Mouse (Mus musculus) mesoderm, embryonic 11.5 days (tissue): Measurements from ENCODE around the gene Kalrn.

ENCODE experiments used
- DNase-seq: peaks from one replicate; pipeline ENCODE4 v3.0.0-alpha.2; 2012; ENCODE audit warnings: low read depth, low spot score

Gene Kalrn

DNA sequence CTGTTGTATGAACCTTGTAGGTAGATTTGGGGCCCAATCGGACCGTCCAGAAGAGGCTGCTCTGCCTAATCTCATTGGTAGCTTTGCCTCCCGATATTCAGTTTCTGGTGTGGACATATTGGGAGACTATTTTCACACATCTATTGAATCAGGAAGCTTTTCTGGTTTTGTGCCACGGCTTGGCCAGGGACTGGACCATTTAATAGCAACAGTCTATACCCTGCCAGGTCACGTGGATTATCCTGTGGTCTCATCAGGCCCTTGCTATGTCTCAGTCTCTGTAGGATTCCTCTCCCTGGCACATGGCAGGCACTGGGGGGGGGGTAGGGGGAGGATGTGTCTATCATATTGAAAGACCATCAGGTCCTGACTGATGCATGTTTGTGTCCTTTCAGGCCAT lies 633.2 kb downstream of the Kalrn start:
- DNase-seq = no peak

DNA sequence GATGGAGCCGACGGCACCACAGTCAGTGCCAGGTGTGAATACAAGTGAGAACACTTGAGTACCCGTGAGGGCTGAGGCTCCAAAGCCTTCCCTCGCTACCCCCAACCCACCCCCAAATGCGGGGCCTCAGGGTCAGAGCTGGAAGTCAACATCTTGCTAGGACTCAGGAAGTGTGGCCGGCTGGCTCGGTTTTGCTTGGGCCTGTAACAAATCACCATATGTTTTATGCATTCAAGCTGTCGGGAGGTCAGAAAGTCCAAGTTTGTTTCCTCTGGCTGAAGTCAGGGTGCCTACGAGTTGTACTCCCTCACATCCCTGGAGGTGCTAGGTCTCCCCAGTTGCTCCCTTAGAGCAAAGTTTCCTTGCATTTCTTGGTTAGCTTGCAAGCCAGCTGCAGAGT lies 633.7 kb downstream of the Kalrn start:
- DNase-seq = no peak

DNA sequence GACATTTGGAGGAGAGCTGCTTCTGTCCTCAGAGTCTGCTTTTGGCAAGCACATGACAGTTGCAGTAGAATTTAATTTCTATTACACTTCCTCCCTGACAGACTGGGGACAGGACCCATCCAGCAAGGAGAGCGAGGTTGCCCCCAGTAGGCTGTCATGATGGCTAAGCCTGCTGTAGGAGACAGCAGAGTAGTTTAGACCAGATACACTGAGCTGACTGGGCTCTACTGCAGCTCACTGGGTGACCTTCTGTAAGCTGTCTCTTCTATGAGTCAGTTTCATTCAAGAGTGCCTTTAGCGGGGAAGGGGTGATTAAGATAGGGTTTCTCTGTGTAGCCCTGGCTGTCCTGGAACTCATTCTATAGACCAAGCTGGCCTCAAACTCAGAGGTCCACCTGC lies 634.2 kb downstream of the Kalrn start:
- no peak for DNase-seq

DNA sequence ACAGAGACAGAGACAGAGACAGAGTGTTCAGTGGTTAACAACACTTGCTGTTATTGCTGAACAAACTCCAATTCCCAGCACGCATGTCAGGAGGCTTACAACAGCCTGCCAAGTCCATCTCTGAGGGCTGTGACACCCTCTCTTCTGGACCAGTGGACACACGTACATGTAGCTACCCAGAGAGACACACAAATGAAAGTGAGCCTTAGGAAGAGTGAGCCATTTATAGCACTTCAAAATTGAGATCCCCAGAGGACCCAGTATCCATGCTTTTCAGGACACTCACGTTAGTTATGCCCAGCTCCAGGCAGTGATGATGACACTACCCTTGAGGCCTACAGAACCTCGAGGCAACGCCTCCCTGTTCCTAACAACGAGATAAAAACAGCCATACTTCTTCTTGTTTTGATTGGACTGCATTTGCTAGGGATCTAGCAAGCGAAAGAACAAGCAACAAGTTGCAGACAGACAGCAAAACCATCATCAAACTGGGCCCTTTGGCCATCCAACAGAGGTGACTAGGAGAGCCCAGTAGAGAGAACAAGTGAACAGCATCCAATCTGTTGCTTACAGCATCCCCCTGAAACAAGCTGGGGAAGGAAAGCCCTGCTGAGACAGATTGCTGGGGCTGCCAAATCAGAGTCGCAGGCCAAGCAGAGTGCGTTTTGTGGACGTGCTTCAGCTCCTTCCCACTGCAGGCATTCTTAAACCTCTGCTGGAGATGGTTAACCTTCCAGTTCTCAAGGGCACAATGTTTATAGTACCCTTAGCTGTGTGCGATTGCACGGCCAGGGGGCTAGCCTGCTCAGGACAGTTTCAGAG lies 634.8 kb downstream of the Kalrn start:
- no peak for DNase-seq

DNA sequence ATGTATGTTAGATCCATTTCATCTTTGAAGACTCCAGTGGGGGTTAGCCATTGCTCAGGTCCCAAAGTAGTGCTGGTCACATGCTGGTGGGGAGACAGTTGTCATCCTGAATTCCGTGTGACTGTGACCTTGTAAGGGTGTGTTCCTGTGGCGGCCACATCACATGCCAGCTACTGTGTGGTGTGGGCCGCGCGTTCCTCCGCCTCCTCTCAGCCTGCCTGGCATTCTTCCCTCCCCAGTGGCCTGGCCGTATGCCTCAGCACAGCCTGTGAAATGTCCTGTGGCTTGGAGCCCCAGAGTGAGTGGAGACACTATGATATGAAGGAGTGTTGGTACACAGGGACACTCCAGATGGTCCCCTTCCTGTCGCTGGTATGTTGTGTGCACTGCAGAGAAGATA lies 635.8 kb downstream of the Kalrn start:
- DNase-seq = no peak

DNA sequence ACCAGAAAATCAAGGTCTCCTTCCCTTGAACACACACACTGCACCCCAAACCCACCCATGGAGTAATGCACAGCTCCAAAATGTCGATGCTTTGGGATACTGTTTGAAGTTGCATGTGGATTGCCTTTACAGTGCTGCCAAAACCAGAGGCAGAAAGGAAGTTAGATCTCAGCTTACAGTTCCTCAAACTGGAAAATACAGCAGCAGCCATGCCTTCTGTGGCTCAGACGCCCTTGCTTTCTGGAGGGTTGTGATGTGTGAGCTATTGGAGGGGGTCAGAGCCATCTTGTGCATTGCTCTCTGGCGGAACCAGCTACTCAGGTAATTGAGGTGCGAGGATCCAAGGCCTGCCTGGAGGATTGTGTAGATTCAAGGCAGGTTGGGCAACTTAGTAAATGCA lies 636.4 kb downstream of the Kalrn start:
- DNase-seq = no peak

DNA sequence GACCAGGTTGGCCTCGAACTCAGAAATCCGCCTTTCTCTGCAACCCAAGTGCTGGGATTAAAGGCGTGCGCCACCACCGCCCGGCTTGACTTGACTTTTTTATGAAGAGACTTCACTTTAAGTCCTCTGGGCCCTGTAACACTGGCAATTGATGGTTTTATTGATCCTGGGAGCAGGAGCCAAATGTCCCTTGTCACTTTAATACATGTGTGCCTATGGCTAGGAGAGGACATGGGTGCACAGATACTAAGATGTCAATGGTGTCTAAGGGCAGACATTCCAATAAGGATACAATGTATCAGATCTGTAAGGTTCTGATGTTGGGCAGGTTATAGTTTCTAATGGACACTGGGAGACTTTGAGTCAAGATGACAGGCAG lies 637.9 kb downstream of the Kalrn start:
- DNase-seq = no peak

DNA sequence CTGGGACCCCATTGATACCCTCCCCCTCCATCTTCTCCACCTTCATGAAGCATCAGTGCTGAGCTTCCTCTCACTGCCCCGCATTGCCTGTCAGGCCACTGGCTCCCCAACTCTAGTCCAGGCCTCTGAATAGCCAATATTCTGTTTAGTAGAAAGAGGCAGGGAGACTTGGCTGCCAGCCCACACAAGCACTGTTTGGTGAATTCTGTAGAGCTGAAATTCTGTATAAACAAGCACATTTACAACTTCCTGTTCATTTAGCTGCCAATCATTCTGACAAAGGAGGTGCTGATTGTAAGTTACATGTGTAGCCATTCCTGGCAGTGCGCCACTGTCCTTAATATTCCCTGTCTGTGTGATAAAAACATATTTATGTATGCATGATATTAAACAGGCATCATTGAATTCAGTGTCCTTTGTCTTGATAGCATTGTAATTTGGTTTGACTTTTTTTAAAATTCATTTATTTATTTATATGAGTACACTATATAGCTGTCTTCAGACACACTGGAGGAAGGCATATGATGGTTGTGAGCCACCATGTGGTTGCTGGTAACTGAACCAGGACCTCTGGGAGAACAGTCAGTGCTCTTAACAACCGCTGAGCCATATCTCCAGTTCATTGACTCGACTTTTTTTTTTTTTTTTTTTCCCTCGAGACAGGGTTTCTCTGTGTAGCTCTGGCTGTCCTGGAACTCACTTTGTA lies 638.5 kb downstream of the Kalrn start:
- no peak for DNase-seq

DNA sequence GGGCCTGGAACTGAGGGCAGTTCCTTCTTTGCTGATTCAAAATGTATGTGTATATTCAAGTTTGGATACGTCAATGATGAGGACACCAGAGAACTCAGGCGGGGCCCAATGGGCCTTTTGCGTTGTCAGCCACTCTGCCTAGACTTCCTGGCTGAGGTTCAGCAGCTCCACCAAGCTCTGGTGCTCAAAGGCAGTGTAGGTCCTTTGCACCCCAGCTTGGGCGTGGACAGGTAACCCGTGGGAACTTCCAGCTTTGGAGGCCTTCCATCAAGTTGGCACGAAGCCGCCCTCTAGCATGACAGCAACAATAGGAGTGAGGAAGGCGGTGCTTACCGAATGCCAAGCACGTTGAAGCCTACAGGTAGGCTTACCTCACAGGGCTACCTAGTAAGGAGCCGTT lies 639.9 kb downstream of the Kalrn start:
- DNase-seq = no peak

DNA sequence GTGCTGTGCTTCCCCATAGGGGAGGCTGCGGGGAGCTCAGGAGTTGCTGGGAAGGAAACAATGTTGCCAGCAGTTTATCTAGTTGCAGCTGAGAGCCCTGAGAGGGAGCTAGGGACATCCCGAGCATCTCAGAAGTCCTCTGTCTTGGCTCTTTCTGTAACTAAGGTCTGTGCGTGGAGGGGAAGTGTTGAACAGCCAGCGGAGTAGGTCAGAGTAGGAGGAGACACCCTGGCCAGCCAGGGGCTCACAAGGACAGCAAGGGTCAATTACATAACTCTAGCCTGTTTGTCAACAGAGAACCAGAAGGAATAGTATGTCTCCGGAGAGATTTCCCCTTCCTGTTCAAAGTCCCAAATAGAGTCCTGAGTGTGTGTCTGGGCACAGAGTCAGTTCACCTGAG lies 641.2 kb downstream of the Kalrn start:
- DNase-seq = no peak

DNA sequence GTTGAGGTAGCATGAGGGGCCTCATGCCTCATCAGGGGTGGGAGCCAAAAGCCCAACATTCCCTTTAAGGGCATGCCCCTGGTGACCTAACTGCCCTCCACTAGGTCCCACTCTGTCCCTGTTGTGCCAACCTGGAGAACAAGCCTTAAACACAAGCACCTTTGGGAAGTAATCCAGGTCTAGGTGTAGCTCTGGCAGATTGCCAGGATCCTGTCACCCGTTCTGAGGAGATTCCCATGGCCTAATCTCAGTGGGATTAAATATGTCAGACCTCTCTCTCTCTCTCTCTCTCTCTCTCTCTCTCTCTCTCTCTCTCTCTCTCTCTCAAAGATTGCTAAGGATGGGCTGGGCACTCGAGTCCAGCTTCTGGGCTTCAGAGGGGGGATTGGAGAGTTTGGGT lies 641.6 kb downstream of the Kalrn start:
- no peak for DNase-seq

DNA sequence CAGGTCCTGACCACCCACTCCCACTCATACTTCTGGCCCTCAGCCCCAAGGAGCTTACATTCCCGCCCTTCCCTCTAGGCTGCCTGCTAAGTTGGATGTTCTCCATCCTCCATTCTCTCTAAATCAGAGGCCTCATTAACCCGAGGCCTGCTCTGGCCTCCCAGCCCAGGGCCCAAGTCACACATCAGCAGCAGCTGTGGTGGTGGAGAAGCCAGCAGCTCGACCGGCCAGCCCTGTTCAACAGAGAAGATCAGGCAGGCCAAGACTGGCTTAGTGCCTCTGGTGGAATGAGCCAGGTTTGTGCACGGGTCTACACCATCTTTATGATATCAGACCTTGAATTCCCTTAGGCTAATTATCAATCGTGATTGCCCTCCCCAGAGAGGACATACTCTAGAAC lies 642.5 kb downstream of the Kalrn start:
- no peak for DNase-seq

DNA sequence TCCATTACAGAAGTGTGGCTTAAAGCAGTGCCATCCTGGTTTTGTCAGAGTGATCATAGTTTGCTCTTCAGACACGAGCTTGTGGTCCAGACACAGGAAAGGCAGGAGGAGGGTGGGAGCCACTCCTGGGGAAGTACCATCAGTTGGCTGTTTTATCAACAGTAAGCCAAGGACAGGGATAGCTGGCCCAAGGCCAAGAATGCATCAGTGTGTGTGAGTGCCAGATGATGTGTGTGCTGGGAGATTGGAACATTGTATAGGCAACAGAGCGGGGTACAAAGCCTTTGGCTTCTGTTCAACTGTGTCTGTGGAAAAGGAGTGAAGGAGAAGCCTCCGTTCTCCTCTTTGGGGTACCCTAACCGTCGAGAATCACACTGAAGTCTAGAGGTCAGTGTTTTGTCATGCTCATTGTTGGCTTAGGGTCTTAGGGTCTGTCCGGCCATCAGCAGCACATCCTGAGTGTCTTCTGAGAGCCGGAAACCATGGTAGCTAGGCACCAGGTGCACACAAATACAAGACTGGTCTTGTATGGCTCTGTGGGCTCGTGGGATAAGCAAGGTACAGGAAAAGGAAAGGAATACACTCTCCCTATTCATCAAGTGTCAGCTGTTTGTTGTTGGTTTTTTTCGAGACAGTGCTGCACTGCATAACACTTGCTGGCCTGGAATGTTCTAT lies 644.4 kb downstream of the Kalrn start:
- no peak for DNase-seq

DNA sequence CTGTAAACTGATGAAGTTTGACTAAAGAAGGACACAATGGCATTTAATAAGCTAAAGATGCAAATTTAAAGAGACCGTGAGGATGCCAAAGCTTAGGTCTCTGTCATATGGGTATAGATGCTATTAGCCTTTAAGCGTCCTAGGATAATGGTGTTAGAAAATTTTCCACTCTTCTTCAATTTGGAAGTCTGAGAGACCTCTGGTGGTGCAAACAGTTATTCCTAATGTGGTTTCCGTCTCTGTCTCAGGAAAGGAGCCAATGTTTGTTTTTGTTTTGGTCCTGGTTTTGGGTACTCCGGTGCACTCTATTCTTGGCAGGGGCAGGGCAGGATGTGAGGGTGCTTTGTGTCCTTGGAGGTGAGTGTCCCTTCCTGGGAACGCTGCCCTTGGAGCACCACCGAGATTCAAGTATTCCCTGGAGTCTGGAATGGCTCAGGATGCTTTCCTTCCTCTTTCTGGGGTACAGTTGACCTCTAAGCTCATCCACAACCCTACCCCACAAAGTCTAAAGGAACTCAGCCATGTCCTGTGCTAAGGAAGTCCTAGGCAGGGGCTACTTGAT lies 646.0 kb downstream of the Kalrn start:
- DNase-seq = no peak

DNA sequence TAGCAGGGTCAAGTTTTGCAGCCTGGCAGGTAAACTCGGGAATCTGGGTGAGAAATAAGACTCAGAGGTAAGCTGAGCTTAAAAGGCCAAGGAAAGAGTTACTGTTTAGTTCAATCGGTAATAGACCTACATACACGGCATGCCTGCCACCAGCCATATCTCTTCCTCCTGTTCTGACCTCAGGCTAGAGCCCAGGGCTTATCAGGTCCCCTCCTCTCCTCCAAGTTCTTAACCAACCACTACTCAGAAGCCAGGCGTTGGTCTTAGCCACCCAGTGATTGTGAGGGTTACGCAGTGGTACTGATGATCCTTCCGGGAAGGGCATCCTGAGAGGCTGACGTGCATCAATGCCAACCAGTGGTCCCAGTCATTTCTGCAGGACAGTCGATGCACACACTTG lies 649.6 kb downstream of the Kalrn start:
- DNase-seq = no peak

DNA sequence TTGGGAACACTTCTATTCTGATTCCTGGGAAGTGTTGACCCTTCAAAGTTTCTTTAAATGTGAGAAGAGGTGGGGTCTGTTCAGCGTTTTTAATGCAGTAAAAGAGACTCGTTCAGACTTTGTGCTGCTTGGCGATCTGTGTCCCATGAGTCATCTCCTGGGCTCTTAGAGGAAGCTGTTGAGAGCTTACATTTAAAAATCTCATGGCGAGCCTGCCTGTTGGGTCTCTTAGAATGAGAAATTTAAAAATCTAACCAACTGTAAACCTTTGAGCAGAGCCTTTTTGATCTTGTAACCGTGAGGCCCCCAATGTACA lies 650.4 kb downstream of the Kalrn start:
- no peak for DNase-seq

DNA sequence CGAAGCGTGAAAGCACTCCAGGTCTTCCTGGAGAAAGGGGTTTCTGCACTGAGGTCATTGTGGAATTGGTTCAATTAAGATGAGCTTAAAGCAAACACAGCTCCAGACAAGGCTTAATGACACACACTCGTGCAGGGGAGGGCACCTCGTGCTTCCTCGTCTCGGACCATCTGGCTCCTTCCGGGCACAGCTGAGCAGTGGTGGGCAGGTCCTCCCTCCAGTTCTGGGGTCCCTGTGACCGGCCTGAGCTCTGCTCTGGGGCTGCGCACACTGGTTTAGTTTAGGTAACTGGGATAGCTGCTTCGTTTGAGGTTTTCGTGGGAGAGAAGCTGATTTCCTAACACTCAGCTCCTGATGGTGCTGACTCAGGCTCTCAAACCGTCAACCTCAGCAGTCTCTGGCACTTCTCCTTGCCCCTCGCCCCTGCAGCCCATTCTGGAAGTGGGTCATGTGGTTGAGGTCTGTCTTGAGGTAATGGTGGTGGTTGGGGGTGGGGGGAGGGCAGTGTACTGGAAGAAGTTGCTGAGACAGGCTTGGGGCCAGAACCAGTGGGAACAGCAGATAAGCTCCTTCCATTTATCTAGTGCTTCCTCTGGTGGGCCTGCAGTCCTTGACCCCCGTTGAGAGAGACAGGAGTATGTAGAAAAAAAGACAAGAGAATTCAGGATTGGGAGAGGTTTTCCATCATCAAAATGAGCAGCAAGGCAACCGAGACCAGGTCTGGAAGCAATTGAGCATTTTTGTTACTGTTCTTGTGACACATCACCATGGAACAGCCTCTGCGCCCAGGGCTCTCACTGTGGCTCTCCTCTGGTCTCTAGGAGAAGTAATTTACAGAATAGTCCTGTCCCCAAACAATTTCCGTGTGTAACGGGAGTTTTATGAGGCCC lies 651.0 kb downstream of the Kalrn start:
- no peak for DNase-seq

DNA sequence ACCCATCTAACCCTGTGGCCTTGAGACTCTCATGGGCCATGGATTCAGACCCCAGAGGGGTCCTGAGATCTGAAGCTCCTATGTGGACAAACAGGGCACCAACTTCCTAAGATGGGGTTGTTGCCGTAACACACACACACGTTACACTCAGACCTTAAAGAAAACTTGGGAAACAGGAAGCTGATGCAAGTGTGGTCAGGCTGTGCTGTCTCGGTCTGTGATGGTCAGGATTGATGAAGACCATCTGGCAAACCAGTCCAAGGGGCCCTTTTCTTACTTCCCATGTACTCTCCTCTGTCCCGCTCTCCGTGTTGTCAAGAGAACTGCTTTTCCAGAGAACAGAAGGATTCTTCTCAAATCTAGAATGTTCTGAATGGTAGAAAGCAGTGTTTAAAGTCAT lies 651.8 kb downstream of the Kalrn start:
- DNase-seq = no peak
